Mouse (Mus musculus) lung, embryonic 16.5 days (tissue): ENCODE measurements around the gene Tubb2a. TPM values are rescaled to one million over a fixed set of nuclear protein-coding genes. Genes with fewer than 3 reads are reported as not detected.

ENCODE experiments used
- ATAC-seq: fragments of 200-750 bp; cut with Nextera tagmentation; 2 replicates; pipeline ENCODE4 v1.8.0; 2017; ENCODE audit warnings: low read depth, mild to moderate bottlenecking, moderate library complexity
- H3K27ac ChIP-seq: fragments of 300-500 bp; sonication (generic); 2 replicates; pipeline ENCODE4 v1.5.1; 2014; ENCODE audit warnings: mild to moderate bottlenecking, control low read depth, low read length
- H3K27me3 ChIP-seq: fragments of 300-500 bp; sonication (generic); 2 replicates; pipeline ENCODE4 v1.6.1; 2014; ENCODE audit warnings: low read depth, low read length, mixed read lengths; ENCODE audit not compliant: control insufficient read depth, insufficient read depth
- H3K36me3 ChIP-seq: fragments of 300-500 bp; sonication (generic); 2 replicates; pipeline ENCODE4 v1.6.1; 2014; ENCODE audit warnings: low read length; ENCODE audit not compliant: control insufficient read depth, insufficient read depth
- H3K4me1 ChIP-seq: fragments of 300-500 bp; sonication (generic); replicated peaks from 2 replicates; pipeline ENCODE4 v1.6.1; 2014; ENCODE audit warnings: low read length, mixed read lengths; ENCODE audit not compliant: control insufficient read depth, insufficient read depth
- H3K4me2 ChIP-seq: fragments of 300-500 bp; sonication (generic); 2 replicates; pipeline ENCODE4 v1.6.1; 2014; ENCODE audit warnings: low read depth, low read length, control low read depth
- H3K4me3 ChIP-seq: fragments of 300-500 bp; sonication (generic); 2 replicates; pipeline ENCODE4 v1.5.1; 2014; ENCODE audit warnings: mild to moderate bottlenecking, low read length, control low read depth
- H3K9ac ChIP-seq: fragments of 300-500 bp; sonication (generic); 2 replicates; pipeline ENCODE4 v1.6.1; 2014; ENCODE audit warnings: low read length, control low read depth
- H3K9me3 ChIP-seq: fragments of 300-500 bp; sonication (generic); 2 replicates; pipeline ENCODE4 v1.6.1; 2016; ENCODE audit warnings: low read length; ENCODE audit not compliant: control insufficient read depth
- WGBS: fragments of 180-500 bp; shearing (Covaris S2); extraction: QIAGEN DNeasy Blood & Tissue Kit; methylation state at CpG from one replicate; pipeline ENCODE4 v1.1.7; 2014; 5-methylcytosine and 5-hydroxymethylcytosine counted together
- polyA plus RNA-seq: library from polyadenylated mRNA; unstranded; fragments of >200 nt; fragmentation: Nextera tagmentation; extraction: Ambion mirVana; gene quantifications from 2 replicates; pipeline ENCODE4 v1.2.1, GENCODE M21; 2015

Gene Tubb2a
- polyA plus RNA-seq, 1 experiment from 2014 or later = 185 TPM

GRCm38 (mm10) chr13:34036726-34037125, 41.1 kb downstream of the Tubb2a start:
- H3K27me3 ChIP-seq = no peaks in the 10 kb centered on the region
- no peak overlapping the region for H3K4me2 ChIP-seq
- peak; percentile 36; the same call in 1 of the 2 replicates for ATAC-seq
- no peaks in the 10 kb centered on the region for H3K9me3 ChIP-seq
- H3K4me1 ChIP-seq = peaks cover 20% of the 10 kb centered on the region
- no peak overlapping the region for H3K9ac ChIP-seq
- H3K4me3 ChIP-seq = no peak overlapping the region
- 59% methylated on average over 5 of the region's 5 CpGs for WGBS
- peak overlapping the region; percentile 88 for H3K27ac ChIP-seq
- peaks cover 12% of the 10 kb centered on the region; the same call in 1 of the 2 replicates for H3K36me3 ChIP-seq

GRCm38 (mm10) chr13:34035424-34035823, 42.4 kb downstream of the Tubb2a start:
- 61% methylated on average over 3 of the region's 3 CpGs for WGBS
- no peak overlapping the region for H3K27ac ChIP-seq
- no peaks in the 10 kb centered on the region for H3K27me3 ChIP-seq
- H3K9ac ChIP-seq = no peak overlapping the region
- no peaks in the 10 kb centered on the region for H3K9me3 ChIP-seq
- H3K4me2 ChIP-seq = no peak overlapping the region
- no peak for ATAC-seq
- peaks cover 15% of the 10 kb centered on the region; the same call in 1 of the 2 replicates for H3K36me3 ChIP-seq
- no peak overlapping the region for H3K4me3 ChIP-seq
- peaks cover 20% of the 10 kb centered on the region for H3K4me1 ChIP-seq

GRCm38 (mm10) chr13:34032041-34032440, 45.8 kb downstream of the Tubb2a start:
- 66% methylated on average over 2 of the region's 2 CpGs for WGBS
- no peak for ATAC-seq

More at GRCm38 (mm10) chr13:34032041-34032440, 45.8 kb downstream of the Tubb2a start:
- H3K4me3 ChIP-seq = no peak overlapping the region
- H3K9ac ChIP-seq = no peak overlapping the region
- no peaks in the 10 kb centered on the region for H3K9me3 ChIP-seq
- peaks cover 6% of the 10 kb centered on the region for H3K4me1 ChIP-seq
- peaks cover 34% of the 10 kb centered on the region for H3K36me3 ChIP-seq
- H3K27me3 ChIP-seq = no peaks in the 10 kb centered on the region
- no peak overlapping the region for H3K27ac ChIP-seq
- no peak overlapping the region for H3K4me2 ChIP-seq

Other genes starting within 250 kb of the Tubb2a start
- gene Serpinb6e, start 234.6 kb downstream of the Tubb2a start, polyA plus RNA-seq = not detected in 2 replicates
- not detected in 2 replicates for gene Serpinb6c, start 172.3 kb downstream of the Tubb2a start, polyA plus RNA-seq
- gene Nqo2, start 113.3 kb downstream of the Tubb2a start, polyA plus RNA-seq = 30.8 and 33.8 TPM in 2 replicates
- gene Ripk1, start 75.6 kb downstream of the Tubb2a start, polyA plus RNA-seq = 20.3 and 22.7 TPM in 2 replicates
- 56.2 and 73.2 TPM in 2 replicates for gene Serpinb6a, start 75.2 kb downstream of the Tubb2a start, polyA plus RNA-seq
- gene Bphl, start 40.4 kb downstream of the Tubb2a start, polyA plus RNA-seq = 70.6 and 80.8 TPM in 2 replicates
- gene Tubb2b, start 52.5 kb upstream of the Tubb2a start, polyA plus RNA-seq = 18.9 and 19.4 TPM in 2 replicates
- 64.5 and 67.3 TPM in 2 replicates for gene Psmg4, start 85.0 kb upstream of the Tubb2a start, polyA plus RNA-seq